Mouse (Mus musculus): Measurements from ENCODE around the gene Ssr3. TPM values are rescaled to one million over a fixed set of nuclear protein-coding genes. Genes with fewer than 3 reads are reported as not detected.

The Ssr3 gene
- total and polyA plus RNA-seq, 2 experiments from 2014 or later, result 155 to 174 TPM

- no peak for DNase-seq
- 80% methylated on average over 8 of the region's 8 CpGs for WGBS
- H3K36me3 ChIP-seq (ENCODE audit: insufficient read depth), result peaks cover 5% of the 10 kb centered on the region
- TF ChIP-seq CTCF (IDR thresholded peaks at IDR 0.05; ENCODE audit: low read depth), result no peak
- no peaks in the 10 kb centered on the region for H3K27me3 ChIP-seq (ENCODE audit: insufficient read depth, low read length)
- ATAC-seq, result peak; percentile 41
- H3K4me3 ChIP-seq (ENCODE audit: low read depth, low read length), result no peak overlapping the region
- no peaks in the 10 kb centered on the region for H3K9me3 ChIP-seq (ENCODE audit: low read length)
- no peaks in the 10 kb centered on the region for H3K4me1 ChIP-seq (ENCODE audit: insufficient read depth)
- no peak overlapping the region for H3K27ac ChIP-seq (ENCODE audit: low read depth, low read length)
- H3K4me2 ChIP-seq (ENCODE audit: low read depth), result no peak overlapping the region
- no peak overlapping the region for H3K9ac ChIP-seq
Measured at GRCm38 (mm10) chr3:65360163-65360969, 32.1 kb downstream of the Ssr3 start.

DNA sequence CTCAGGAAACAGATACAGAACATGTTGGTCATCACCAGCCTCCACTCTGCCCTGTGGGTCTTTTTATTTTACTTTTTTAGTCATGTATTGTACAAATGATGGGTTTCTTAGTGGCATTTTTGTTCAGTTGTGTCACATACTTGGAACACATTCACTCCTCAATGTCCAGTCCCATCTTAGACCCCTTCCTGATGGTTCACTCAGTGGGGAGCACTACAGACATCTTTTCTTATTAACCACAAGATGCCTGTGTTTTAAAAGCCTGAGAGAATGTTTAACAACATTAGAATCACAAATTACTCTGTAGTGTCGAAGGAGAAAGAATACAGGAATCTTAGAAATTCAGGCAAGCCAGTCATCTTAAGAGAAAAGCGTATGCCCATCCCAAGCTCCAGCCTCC is 33.6 kb downstream of the Ssr3 start:
- Histone ChIP-seq H3K4me3 (ENCODE audit: low read depth, low read length) (no peak overlapping the region), H3K4me2 (ENCODE audit: low read depth) (no peak overlapping the region), H3K9me3 (ENCODE audit: low read length) (no peaks in the 10 kb centered on the region), H3K9ac (no peak overlapping the region), H3K4me1 (ENCODE audit: insufficient read depth) (no peaks in the 10 kb centered on the region), H3K27ac (ENCODE audit: low read depth, low read length) (no peak overlapping the region), H3K27me3 (ENCODE audit: insufficient read depth, low read length) (no peaks in the 10 kb centered on the region), H3K36me3 (ENCODE audit: insufficient read depth) (no peaks in the 10 kb centered on the region; the same call in 1 of the 2 replicates)
- WGBS, result 45% methylated on average over 2 of the region's 2 CpGs
- no peak for ATAC-seq
- no peak for DNase-seq
- no peak for TF ChIP-seq CTCF (IDR thresholded peaks at IDR 0.05; ENCODE audit: low read depth)

- H3K9me3 ChIP-seq (ENCODE audit: low read length), result no peaks in the 10 kb centered on the region
- H3K27ac ChIP-seq (ENCODE audit: low read depth, low read length), result no peak overlapping the region
- TF ChIP-seq CTCF (IDR thresholded peaks at IDR 0.05; ENCODE audit: low read depth), result no peak
- no peaks in the 10 kb centered on the region for H3K4me1 ChIP-seq (ENCODE audit: insufficient read depth)
- H3K36me3 ChIP-seq (ENCODE audit: insufficient read depth), result no peaks in the 10 kb centered on the region; the same call in 1 of the 2 replicates
- no peaks in the 10 kb centered on the region for H3K27me3 ChIP-seq (ENCODE audit: insufficient read depth, low read length)
- H3K9ac ChIP-seq, result no peak overlapping the region
- no peak overlapping the region for H3K4me3 ChIP-seq (ENCODE audit: low read depth, low read length)
- no peak for ATAC-seq
- WGBS, result 33% methylated on average over 2 of the region's 2 CpGs
- no peak for DNase-seq
- no peak overlapping the region for H3K4me2 ChIP-seq (ENCODE audit: low read depth)
Measured at GRCm38 (mm10) chr3:65358275-65358674, 34.1 kb downstream of the Ssr3 start.

- H3K27me3 ChIP-seq (ENCODE audit: insufficient read depth, low read length), result no peaks in the 10 kb centered on the region
- no peak for ATAC-seq
- 72% methylated on average over 6 of the region's 6 CpGs for WGBS
- no peak for TF ChIP-seq CTCF (IDR thresholded peaks at IDR 0.05; ENCODE audit: low read depth)
- no peak overlapping the region for H3K4me2 ChIP-seq (ENCODE audit: low read depth)
- no peak overlapping the region for H3K9ac ChIP-seq
- no peaks in the 10 kb centered on the region for H3K9me3 ChIP-seq (ENCODE audit: low read length)
- no peaks in the 10 kb centered on the region for H3K36me3 ChIP-seq (ENCODE audit: insufficient read depth)
- DNase-seq, result no peak
- no peaks in the 10 kb centered on the region for H3K4me1 ChIP-seq (ENCODE audit: insufficient read depth)
- no peak overlapping the region for H3K27ac ChIP-seq (ENCODE audit: low read depth, low read length)
- no peak overlapping the region for H3K4me3 ChIP-seq (ENCODE audit: low read depth, low read length)
Measured at GRCm38 (mm10) chr3:65355479-65355878, 36.9 kb downstream of the Ssr3 start.

DNA sequence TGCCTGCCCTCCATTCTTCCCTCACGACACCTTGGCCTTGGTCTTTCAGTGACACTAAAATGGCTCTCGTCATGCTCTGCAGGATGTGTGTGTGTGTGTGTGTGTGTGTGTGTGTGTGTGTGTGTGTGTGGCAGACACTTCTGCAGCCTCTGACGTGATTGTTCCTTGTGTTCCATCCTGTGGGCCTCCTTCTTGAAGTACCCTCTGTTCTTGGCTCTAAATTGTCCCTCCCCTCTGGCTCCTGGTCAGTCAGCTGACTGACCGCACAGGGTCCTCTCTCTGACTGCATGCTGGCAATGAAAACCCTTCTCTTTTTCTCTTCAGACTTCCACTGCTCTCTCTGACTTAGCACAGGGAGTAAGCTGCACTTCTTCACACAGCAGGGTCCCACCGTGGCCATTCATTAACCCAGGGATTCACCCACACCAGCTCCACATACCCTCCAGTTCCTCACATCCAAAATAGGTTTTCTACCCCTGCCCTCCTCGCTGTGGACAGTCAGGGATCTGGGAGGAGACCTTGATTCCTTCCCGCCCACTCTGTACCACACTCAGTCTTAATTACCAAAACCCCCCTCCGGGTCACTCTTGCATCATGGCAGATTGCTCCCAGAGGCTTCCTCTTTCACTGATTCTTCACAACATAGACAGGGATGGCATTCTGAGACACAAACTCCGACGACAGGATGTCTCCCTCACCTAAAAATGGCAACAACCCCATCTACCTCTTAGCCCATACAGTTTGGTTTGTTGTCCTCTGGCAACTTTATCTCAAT is 39.0 kb downstream of the Ssr3 start:
- WGBS, result 76% methylated on average over 10 of the region's 10 CpGs
- H3K9me3 ChIP-seq (ENCODE audit: low read length), result no peaks in the 10 kb centered on the region
- TF ChIP-seq CTCF (IDR thresholded peaks at IDR 0.05; ENCODE audit: low read depth), result no peak
- H3K27me3 ChIP-seq (ENCODE audit: insufficient read depth, low read length), result no peaks in the 10 kb centered on the region
- no peaks in the 10 kb centered on the region for H3K36me3 ChIP-seq (ENCODE audit: insufficient read depth)
- H3K27ac ChIP-seq (ENCODE audit: low read depth, low read length), result no peak overlapping the region
- H3K9ac ChIP-seq, result no peak overlapping the region
- no peak for DNase-seq
- H3K4me1 ChIP-seq (ENCODE audit: insufficient read depth), result no peaks in the 10 kb centered on the region
- no peak overlapping the region for H3K4me2 ChIP-seq (ENCODE audit: low read depth)
- no peak; the same call in 1 of the 2 replicates for ATAC-seq
- no peak overlapping the region for H3K4me3 ChIP-seq (ENCODE audit: low read depth, low read length)

DNA sequence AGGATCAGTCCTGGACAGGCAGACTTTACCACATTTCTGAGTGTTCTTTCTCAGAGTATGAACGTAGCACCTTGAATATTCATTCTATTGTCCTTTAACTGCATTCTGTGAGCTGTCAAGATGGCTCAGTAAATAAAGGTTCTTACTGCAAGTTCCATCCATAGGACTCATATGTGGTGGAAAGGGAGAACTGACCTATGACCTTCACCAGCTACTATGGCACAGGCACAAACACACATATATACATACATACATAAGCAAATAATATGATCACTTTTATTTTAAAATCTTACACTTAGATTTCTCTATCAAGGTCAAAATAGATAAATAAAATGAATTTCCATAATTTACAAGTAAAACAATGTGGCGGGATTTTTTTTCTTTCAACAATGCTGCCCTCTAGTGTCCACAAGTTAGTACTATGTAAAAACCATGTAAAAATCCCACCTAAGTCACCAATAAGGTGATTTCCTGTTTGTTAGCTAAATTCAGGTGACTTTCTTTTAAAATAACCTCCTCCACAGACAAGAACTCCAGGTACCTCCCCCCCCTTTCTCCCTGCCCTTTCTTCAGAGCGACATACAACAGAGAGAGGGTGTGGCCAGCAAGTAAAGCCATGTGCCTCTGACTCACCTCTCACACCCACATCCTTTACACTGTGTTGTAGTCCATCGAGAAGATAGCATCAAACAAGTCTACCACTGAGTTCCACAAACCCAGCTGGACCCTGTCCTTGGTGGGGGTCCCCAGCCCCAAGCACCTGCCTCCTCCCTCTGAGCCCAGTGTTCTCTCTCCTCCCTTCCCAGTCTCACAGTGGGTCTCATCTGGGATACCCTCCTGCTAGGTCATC is 39.9 kb downstream of the Ssr3 start:
- TF ChIP-seq CTCF (IDR thresholded peaks at IDR 0.05; ENCODE audit: low read depth), result peak; percentile 57
- ATAC-seq, result 0 out of 2 replicates have a peak, but pooled peaks have one; percentile 35
- Histone ChIP-seq H3K36me3 (ENCODE audit: insufficient read depth) (no peaks in the 10 kb centered on the region), H3K9me3 (ENCODE audit: low read length) (no peaks in the 10 kb centered on the region), H3K4me2 (ENCODE audit: low read depth) (no peak overlapping the region), H3K27ac (ENCODE audit: low read depth, low read length) (no peak overlapping the region), H3K9ac (no peak overlapping the region), H3K4me3 (ENCODE audit: low read depth, low read length) (no peak overlapping the region), H3K27me3 (ENCODE audit: insufficient read depth, low read length) (no peaks in the 10 kb centered on the region), H3K4me1 (ENCODE audit: insufficient read depth) (no peaks in the 10 kb centered on the region)
- WGBS, result 40% methylated on average over 4 of the region's 4 CpGs
- DNase-seq, result peak; percentile 76

All from forebrain, postnatal 0 days (tissue).